Mouse (Mus musculus) testis, adult 2 months (tissue): ENCODE measurements at regions not wholly inside any gene's neighbourhood (a gene's known extent, or its start where the extent isn't known, plus 50 kb on each side); places are given as distances from the start of the nearest gene placed in this dataset.

Experiments
- CTCF ChIP-seq: fragments of 200-500 bp; IDR thresholded peaks from 2 replicates; pipeline ENCODE4 v1.5.1; 2012; ENCODE audit warnings: low read depth, mild to moderate bottlenecking, inconsistent platforms, low read length, moderate library complexity; ENCODE audit not compliant: control insufficient read depth, insufficient read depth, insufficient replicate concordance
- POLR2A ChIP-seq: fragments of 200-500 bp; IDR thresholded peaks from 2 replicates; pipeline ENCODE4 v1.6.1; 2012; ENCODE audit warnings: low read depth, mild to moderate bottlenecking, inconsistent platforms, low read length, moderate library complexity; ENCODE audit not compliant: control insufficient read depth

DNA sequence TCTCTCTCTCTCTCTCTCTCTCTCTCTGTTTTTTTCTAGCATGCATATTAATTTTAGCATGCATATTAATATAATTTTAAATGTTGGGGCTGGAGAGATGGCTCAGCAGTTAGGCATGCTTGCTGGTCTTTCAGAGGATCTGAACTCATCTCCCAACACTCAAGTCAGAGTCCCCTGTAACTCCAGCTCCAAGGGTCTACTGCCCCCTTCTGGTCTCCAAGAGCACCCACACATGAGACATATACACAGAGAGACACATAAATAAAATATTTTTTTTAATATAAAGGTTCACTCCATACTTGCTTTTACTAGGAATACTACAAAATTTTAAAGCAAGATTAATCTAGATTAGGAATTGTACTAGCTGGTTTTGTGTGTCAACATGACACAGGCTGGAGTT, 155.2 kb downstream of the Cep170 start:
- TF ChIP-seq CTCF, result no peak
- TF ChIP-seq POLR2A, result no peak
